Mouse (Mus musculus) liver, adult (tissue): ENCODE results near the gene Usp12.

ENCODE experiments used
- GATA4 ChIP-seq: IDR thresholded peaks from 2 replicates; pipeline ENCODE4 v1.6.1; 2014; ENCODE audit warnings: mild to moderate bottlenecking, low read length; ENCODE audit not compliant: insufficient replicate concordance

Gene Usp12

GRCm38 (mm10) chr5:146783300-146783699 lies 11.5 kb downstream of the Usp12 start:
- no peak for TF ChIP-seq GATA4

- TF ChIP-seq GATA4 = no peak
Observed at GRCm38 (mm10) chr5:146781663-146782062, 13.1 kb downstream of the Usp12 start.

GRCm38 (mm10) chr5:146779931-146780330 lies 14.9 kb downstream of the Usp12 start:
- no peak for TF ChIP-seq GATA4

- no peak for TF ChIP-seq GATA4
Observed at GRCm38 (mm10) chr5:146776988-146777639, 17.7 kb downstream of the Usp12 start.

- no peak for TF ChIP-seq GATA4
Observed at GRCm38 (mm10) chr5:146771982-146772381, 22.8 kb downstream of the Usp12 start.

GRCm38 (mm10) chr5:146770002-146770848 lies 24.6 kb downstream of the Usp12 start:
- TF ChIP-seq GATA4 = no peak

- no peak for TF ChIP-seq GATA4
Observed at GRCm38 (mm10) chr5:146765791-146766190, 29.0 kb downstream of the Usp12 start.

- no peak for TF ChIP-seq GATA4
Observed at GRCm38 (mm10) chr5:146759159-146759558, 35.6 kb downstream of the Usp12 start.

GRCm38 (mm10) chr5:146757921-146758320 lies 36.9 kb downstream of the Usp12 start:
- TF ChIP-seq GATA4 = no peak

GRCm38 (mm10) chr5:146757316-146757715 lies 37.5 kb downstream of the Usp12 start:
- TF ChIP-seq GATA4 = no peak; the same call in 1 of the 2 replicates

GRCm38 (mm10) chr5:146753181-146753580 lies 41.6 kb downstream of the Usp12 start:
- no peak for TF ChIP-seq GATA4

GRCm38 (mm10) chr5:146750958-146751357 lies 43.8 kb downstream of the Usp12 start:
- TF ChIP-seq GATA4 = no peak

- no peak for TF ChIP-seq GATA4
Observed at GRCm38 (mm10) chr5:146750273-146750672, 44.5 kb downstream of the Usp12 start.

GRCm38 (mm10) chr5:146749857-146750256 lies 44.9 kb downstream of the Usp12 start:
- no peak for TF ChIP-seq GATA4

GRCm38 (mm10) chr5:146736970-146737495 lies 57.8 kb downstream of the Usp12 start:
- TF ChIP-seq GATA4 = no peak

- no peak for TF ChIP-seq GATA4
Observed at GRCm38 (mm10) chr5:146736348-146736747, 58.5 kb downstream of the Usp12 start.
